Mouse (Mus musculus): Measurements from ENCODE around the gene Lrrc36. TPM values are rescaled to one million over a fixed set of nuclear protein-coding genes. Genes with fewer than 3 reads are reported as not detected.

The Lrrc36 gene
- polyA plus RNA-seq, 1 experiment, result not detected

GRCm38 (mm10) chr8:105446127-105446552 lies 32.8 kb downstream of the Lrrc36 start:
- TF ChIP-seq GATA1 (IDR thresholded peaks at IDR 0.05; ENCODE audit: low read length), result no peak

GRCm38 (mm10) chr8:105448188-105448587 lies 34.8 kb downstream of the Lrrc36 start:
- no peak for TF ChIP-seq GATA1 (IDR thresholded peaks at IDR 0.05; ENCODE audit: low read length)

DNA sequence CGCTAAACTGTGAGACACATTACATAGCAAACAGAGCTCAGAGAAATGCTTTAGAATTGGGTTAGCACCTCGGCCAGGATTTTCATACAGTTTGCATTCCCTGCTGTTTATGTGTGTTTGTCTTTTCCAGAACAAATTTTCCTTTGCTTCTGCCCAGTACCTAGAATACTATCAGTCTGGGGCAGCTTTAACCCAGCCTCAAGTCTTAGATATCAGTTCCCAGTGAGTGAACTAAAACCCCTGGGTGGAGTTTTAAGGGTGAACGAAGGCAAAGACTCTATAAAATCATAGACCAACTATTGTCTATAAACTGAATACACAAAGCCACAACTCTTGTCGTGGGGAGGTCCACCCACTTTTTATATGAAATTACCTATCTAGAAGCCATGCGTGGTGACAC lies 35.2 kb downstream of the Lrrc36 start:
- TF ChIP-seq GATA1 (IDR thresholded peaks at IDR 0.05; ENCODE audit: low read length), result no peak

DNA sequence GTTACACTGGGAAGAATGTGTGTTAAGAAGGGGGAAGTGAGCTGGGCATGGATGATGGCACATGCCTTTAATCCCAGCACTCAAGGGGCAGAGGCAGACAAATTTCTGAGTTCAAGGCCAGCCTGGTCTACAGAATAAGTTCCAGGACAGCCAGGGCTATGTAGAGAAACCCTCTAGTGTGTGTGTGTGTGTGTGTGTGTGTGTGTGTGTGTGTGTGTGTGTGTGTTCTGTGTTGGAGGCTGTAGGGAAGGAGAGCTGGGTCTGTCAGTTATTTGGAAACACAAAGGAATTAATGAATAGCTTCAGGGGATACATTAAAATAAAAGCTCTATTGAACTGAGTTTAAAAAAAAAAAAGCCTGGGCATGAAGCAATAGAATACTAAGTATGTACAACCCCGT lies 37.6 kb downstream of the Lrrc36 start:
- no peak for TF ChIP-seq GATA1 (IDR thresholded peaks at IDR 0.05; ENCODE audit: low read length)

GRCm38 (mm10) chr8:105451903-105452603 lies 38.7 kb downstream of the Lrrc36 start:
- no peak for TF ChIP-seq GATA1 (IDR thresholded peaks at IDR 0.05; ENCODE audit: low read length)

DNA sequence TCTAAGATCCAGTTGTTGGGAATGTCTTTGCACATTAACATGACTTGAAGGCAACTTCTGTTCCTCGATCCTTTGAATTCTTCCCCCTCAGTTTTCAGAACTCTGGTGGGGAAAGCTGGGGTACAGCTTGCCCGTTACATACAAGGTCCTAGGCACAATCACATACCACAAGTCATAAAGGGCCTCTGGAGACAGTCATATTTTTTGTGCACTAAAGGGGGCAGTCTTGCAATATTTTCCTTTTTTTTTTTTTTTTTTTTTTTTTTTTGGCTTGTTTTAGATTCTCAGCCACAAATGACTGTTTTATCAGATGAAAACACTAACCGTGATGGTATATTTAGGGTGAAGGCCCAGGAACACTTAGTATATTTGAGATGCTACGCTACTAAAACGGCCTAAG lies 39.9 kb downstream of the Lrrc36 start:
- TF ChIP-seq GATA1 (IDR thresholded peaks at IDR 0.05; ENCODE audit: low read length), result no peak

GRCm38 (mm10) chr8:105454088-105454487 lies 40.7 kb downstream of the Lrrc36 start:
- no peak for TF ChIP-seq GATA1 (IDR thresholded peaks at IDR 0.05; ENCODE audit: low read length)

DNA sequence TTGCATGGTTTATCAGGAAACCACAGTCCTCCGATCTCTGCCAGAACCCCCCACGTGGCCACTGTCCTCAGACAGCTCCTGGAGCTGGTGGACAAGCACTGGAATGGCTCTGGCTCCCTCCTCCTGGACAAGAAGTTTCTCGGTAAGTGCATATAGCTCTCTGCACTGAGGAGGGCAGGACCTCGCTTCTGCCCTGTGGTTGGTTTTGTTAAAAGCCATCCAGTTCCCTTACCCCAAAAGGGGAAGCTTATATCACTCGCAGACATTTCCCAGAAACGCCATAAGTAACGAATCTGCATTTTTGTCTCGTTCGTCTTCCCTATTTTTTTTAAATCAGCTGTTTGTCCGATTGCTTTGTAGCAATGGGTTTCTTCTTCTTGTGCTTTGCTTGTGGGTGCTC lies 41.8 kb downstream of the Lrrc36 start:
- no peak for TF ChIP-seq GATA1 (IDR thresholded peaks at IDR 0.05; ENCODE audit: low read length)

- no peak for TF ChIP-seq GATA1 (IDR thresholded peaks at IDR 0.05; ENCODE audit: low read length)
Measured at GRCm38 (mm10) chr8:105461085-105461803, 47.9 kb downstream of the Lrrc36 start.

DNA sequence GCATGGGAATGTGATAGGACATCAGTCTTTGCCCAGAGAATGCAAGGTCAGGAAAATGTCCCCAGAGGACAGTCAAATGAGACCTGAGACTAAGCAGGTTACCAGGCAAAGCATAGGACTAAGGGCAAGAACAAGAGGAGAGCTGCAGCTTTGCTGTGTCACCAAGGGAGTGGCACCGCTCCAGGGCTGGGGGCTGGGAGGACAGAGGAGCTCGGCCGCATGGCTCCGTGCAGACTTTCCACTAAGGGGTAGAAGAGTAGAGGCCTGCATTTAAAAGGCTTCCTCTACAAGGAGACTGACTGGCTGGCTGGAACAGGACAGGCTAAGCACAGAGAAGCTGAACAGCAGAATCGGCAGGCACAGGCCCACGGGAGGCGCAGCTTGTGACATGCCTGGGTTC lies 51.2 kb downstream of the Lrrc36 start:
- no peak for TF ChIP-seq GATA1 (IDR thresholded peaks at IDR 0.05; ENCODE audit: low read length)

DNA sequence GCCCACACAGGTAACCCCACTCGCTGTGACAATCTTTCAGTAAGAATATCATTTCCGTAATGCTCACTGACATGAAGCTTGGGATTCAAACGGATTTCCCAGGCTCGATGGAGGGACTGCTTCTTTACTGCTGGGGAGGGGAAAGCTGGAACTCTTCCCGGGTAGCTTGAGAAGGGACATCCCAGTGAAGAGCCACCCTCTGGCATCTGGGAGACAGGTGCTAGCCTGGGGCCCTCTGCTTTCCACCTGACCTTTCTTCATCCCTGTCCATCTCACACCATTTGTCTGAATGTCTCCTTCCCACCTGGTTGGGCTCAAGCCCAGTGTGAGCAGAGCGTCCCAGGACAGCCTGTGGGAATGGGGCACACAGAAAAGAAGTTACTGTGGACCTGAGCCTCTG lies 52.9 kb downstream of the Lrrc36 start:
- TF ChIP-seq GATA1 (IDR thresholded peaks at IDR 0.05; ENCODE audit: low read length), result no peak

DNA sequence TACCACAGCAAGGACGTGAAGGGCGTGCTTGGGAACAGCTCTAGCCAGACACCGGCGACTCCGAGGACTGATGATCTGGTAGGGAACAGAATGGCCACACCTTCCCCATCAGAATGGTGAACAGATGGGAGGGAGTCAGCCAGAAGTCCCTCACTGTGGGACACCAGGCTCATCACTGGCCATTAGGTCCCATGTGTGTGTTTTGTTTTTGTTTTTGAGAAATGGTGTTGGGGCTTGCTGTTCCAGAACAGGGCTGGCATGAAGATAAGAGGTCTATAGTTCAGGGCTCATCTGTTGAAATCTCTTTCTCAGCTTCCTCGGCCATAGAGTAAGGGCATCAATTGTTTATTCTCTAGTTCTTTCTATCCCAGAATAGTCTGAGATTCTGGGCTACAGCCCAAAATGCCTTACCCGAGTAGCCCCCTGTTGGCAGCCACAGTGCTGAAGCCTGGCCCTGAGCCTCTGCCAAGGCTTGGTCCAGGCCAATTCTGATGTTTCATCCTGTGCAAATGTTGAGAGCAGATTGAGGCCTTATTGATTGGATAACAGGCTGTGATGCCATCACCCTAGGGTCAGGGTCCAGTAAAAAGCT lies 53.4 kb downstream of the Lrrc36 start:
- TF ChIP-seq GATA1 (IDR thresholded peaks at IDR 0.05; ENCODE audit: low read length), result no peak

GRCm38 (mm10) chr8:105467396-105467985 lies 54.1 kb downstream of the Lrrc36 start:
- no peak for TF ChIP-seq GATA1 (IDR thresholded peaks at IDR 0.05; ENCODE audit: low read length)

GRCm38 (mm10) chr8:105468002-105468720 lies 54.8 kb downstream of the Lrrc36 start:
- TF ChIP-seq GATA1 (IDR thresholded peaks at IDR 0.05; ENCODE audit: low read length), result no peak

DNA sequence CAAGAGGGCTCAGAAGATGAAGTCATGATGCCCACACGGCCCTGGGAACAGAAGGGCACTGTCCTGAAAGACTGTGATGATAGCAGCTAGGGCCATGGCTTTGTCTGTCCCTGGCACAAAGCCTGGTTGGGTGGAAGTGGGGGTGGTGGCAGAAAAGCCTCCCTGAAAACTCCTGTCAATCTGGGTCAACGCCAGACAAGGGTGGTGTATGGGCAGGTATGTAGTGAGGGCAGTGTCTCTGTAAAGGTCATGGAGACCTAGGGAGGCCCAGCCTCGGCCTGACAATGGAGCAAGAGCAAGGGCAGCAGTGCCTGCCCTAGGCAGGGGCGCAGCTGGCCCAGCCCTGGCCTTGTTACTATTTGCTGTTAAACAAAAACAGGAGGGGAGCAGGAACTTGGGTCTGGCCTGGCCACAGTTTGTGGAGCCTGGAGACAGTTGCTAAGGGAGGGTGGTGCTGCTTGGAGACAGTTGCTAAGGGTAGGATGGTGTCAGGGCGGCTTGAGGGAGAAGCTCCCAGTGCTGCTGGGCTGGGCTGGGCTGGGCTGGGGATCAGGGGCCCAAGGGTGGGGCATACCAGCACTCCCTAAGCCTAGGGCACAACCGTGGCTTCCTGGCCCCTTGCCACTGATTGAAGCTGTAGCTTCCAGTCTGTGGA lies 55.8 kb downstream of the Lrrc36 start:
- no peak for TF ChIP-seq GATA1 (IDR thresholded peaks at IDR 0.05; ENCODE audit: low read length)
